ENCODE assay signal across 8 mouse cellular contexts in the genomic region with DNA sequence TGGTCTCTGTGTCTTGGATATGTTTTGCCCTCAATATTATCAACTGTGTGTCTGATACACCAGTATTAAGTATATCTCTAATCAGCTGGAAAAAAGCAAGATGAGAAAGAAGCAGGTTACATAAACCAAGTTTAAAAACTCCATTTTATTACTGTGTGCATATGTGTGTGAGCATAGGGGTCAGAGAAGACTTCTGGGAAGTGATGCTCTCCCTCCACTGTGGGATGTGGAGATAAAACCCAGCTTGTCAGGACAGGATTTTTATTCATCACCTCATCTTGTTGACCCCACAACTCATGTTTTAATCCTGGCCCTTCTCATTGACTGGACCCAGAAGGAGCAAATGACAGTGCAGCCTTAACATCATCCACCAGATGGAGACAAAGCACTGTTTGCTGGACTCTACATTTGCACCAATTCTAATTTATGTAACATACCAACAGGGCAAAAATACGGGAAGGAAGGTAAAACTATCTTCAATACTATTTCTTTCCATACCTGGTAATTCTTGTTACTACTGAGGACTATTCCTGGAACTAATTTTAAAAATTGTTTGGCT.
DNase-seq lines count a peak whose midpoint lies in the region; ATAC-seq and TF ChIP-seq lines count a peak whose summit lies in the region.

No protein-coding gene starts in this region.

- H3K27ac ChIP-seq in liver, postnatal 0 days (ENCODE audit: low read depth) = no peak overlapping the region
- no peak overlapping the region for H3K27ac ChIP-seq in embryonic facial prominence, embryonic 10.5 days (replicated peaks)
- no peak overlapping the region for H3K27ac ChIP-seq in neural tube, embryonic 12.5 days

- WGBS in liver, postnatal 0 days (ENCODE audit: insufficient replicate concordance) = 9% methylated on average over 1 of the region's 1 CpGs
- 36% methylated on average over 1 of the region's 1 CpGs for WGBS in embryonic facial prominence, embryonic 10.5 days
- 38% methylated on average over 1 of the region's 1 CpGs for WGBS in neural tube, embryonic 12.5 days

- TF ChIP-seq CTCF in liver, postnatal 0 days (IDR thresholded peaks at IDR 0.05; ENCODE audit: low read depth) = peak; percentile 82

- no peaks in the 10 kb centered on the region for H3K4me1 ChIP-seq in liver, postnatal 0 days (ENCODE audit: insufficient read depth)
- no peaks in the 10 kb centered on the region for H3K4me1 ChIP-seq in embryonic facial prominence, embryonic 10.5 days
- H3K4me1 ChIP-seq in neural tube, embryonic 12.5 days = no peaks in the 10 kb centered on the region

- no peaks in the 10 kb centered on the region for H3K9me3 ChIP-seq in liver, postnatal 0 days (ENCODE audit: low read length)
- H3K9me3 ChIP-seq in embryonic facial prominence, embryonic 10.5 days = no peaks in the 10 kb centered on the region
- no peaks in the 10 kb centered on the region for H3K9me3 ChIP-seq in neural tube, embryonic 12.5 days

- H3K4me2 ChIP-seq in liver, postnatal 0 days (ENCODE audit: low read depth, low read length) = no peak overlapping the region
- no peak overlapping the region for H3K4me2 ChIP-seq in neural tube, embryonic 12.5 days (replicated peaks)

- H3K4me3 ChIP-seq in liver, postnatal 0 days (ENCODE audit: low read depth, low read length) = no peak overlapping the region
- H3K4me3 ChIP-seq in embryonic facial prominence, embryonic 10.5 days = no peak overlapping the region
- H3K4me3 ChIP-seq in neural tube, embryonic 12.5 days = no peak overlapping the region

- TF ChIP-seq EP300 in liver, postnatal 0 days (IDR thresholded peaks at IDR 0.05; ENCODE audit: low read depth) = no peak

- intact Hi-C loops in left cerebral cortex, postnatal 10 days (cut with DNase I) = loop anchor here (1.0 to 2.0 kb wide), 2 partner anchors 1070 to 1090 kb away; partner anchors contain the start of gene Rpp30

- H3K27me3 ChIP-seq in liver, postnatal 0 days (ENCODE audit: insufficient read depth, low read length) = no peaks in the 10 kb centered on the region
- no peaks in the 10 kb centered on the region for H3K27me3 ChIP-seq in embryonic facial prominence, embryonic 10.5 days (replicated peaks; ENCODE audit: low read depth, poor library complexity, severe bottlenecking)
- no peaks in the 10 kb centered on the region for H3K27me3 ChIP-seq in neural tube, embryonic 12.5 days (replicated peaks)

- peak; percentile 34 for DNase-seq in liver, postnatal 0 days
- DNase-seq in liver = no peak
- peak; percentile 47 for DNase-seq in adrenal gland, postnatal 14 days
- peak; percentile 47 for DNase-seq in embryonic facial prominence, embryonic 10.5 days (ENCODE audit: low spot score)
- peak; percentile 50 for DNase-seq in hindlimb bud, embryonic 11.5 days (ENCODE audit: extremely low spot score, low read depth, low spot score)
- peak; percentile 42 to 58 for DNase-seq in left cerebral cortex, postnatal 10 days (ENCODE audit: extremely low spot score in 1 of 2, low spot score in 2 of 2)
- no peak for DNase-seq in urinary bladder, postnatal 4 days (ENCODE audit: low spot score in 2 of 2)

- H3K36me3 ChIP-seq in liver, postnatal 0 days (replicated peaks; ENCODE audit: insufficient read depth, low read length) = no peaks in the 10 kb centered on the region
- no peaks in the 10 kb centered on the region for H3K36me3 ChIP-seq in embryonic facial prominence, embryonic 10.5 days (replicated peaks)
- no peaks in the 10 kb centered on the region for H3K36me3 ChIP-seq in neural tube, embryonic 12.5 days

- no peak overlapping the region for H3K9ac ChIP-seq in liver, postnatal 0 days (replicated peaks)
- no peak overlapping the region for H3K9ac ChIP-seq in neural tube, embryonic 12.5 days

- no peak for ATAC-seq in liver, postnatal 0 days
- peak; percentile 82 for ATAC-seq in neural tube, embryonic 12.5 days (ENCODE audit: low FRiP score, low read depth)

Comparison
In these comparisons a context has a peak if more than half of its experiments do, and no peak if none do; other contexts are left out.
1. DNase-seq: peak in liver, postnatal 0 days (single experiment), adrenal gland, postnatal 14 days (single experiment), embryonic facial prominence, embryonic 10.5 days (single experiment), hindlimb bud, embryonic 11.5 days (single experiment) and left cerebral cortex, postnatal 10 days (2 of 2); none in liver (single experiment) and urinary bladder, postnatal 4 days (0 of 2).